ENCODE assay signal across 27 mouse cellular contexts in the genomic region with DNA sequence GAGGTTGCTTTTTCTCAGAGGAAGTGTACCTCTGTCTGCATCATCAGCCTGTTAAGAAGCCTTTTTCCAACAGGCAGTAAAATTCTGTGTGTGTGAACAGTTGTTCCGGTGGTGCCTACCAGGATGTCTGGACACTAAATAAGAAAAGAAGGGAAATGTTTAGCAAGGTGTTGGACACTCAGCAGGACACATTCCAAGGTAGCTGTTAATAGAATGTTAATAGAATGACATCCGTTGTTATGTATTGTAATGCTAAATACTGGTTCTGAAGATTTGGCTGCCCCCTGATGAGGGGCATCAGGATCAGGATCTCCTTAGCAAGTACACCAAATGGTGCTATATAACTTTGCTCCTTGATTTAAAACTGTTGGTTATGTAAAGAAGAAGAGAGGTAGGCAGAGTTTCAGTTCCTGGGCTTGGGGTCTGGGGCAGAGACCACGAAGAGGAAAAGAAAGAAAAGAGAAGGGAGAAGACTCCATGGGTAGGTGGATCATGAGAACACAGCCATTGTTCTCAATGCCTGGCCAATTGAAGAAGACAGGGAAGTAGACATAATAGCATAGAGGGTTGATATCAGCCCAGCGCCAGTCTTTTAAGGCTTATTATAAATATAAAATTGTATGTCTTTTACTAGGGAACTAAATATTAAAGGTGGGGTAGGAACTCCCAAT.
"Had no signal": no experiment of that assay in that cellular context is flagged by ENCODE, and none has a peak within 500 bp of the region (broad histone marks: within the 10 kb centered on the region; RNA-seq: fewer than 3 reads in every experiment).

No protein-coding gene starts in this region.

- H3K4me3 ChIP-seq: heart, adult 2 months; heart, embryonic 13.5 days; heart, embryonic 15.5 days; hindbrain, embryonic 10.5 days; hindbrain, embryonic 12.5 days; kidney, embryonic 15.5 days; limb, embryonic 13.5 days; limb, embryonic 15.5 days; liver, embryonic 12.5 days had no signal

- H3K27ac ChIP-seq: heart, adult 2 months; heart, embryonic 13.5 days; heart, embryonic 15.5 days; hindbrain, embryonic 10.5 days; hindbrain, embryonic 12.5 days; hindbrain, embryonic 14.5 days; hindbrain, postnatal 0 days; kidney, embryonic 15.5 days; kidney, postnatal 0 days; limb, embryonic 13.5 days; limb, embryonic 15.5 days; liver, embryonic 12.5 days; liver, embryonic 14.5 days had no signal

- H3K9me3 ChIP-seq: heart, embryonic 13.5 days; heart, embryonic 15.5 days; hindbrain, embryonic 10.5 days; hindbrain, embryonic 12.5 days; kidney, embryonic 15.5 days; limb, embryonic 13.5 days; limb, embryonic 15.5 days; liver, embryonic 12.5 days had no signal

- H3K36me3 ChIP-seq: heart, embryonic 13.5 days; heart, embryonic 15.5 days; hindbrain, embryonic 10.5 days; hindbrain, embryonic 12.5 days; kidney, embryonic 15.5 days; limb, embryonic 13.5 days; limb, embryonic 15.5 days; liver, embryonic 12.5 days had no signal

- H3K27me3 ChIP-seq: heart, embryonic 13.5 days; heart, embryonic 15.5 days; hindbrain, embryonic 12.5 days; kidney, embryonic 15.5 days; limb, embryonic 13.5 days; limb, embryonic 15.5 days; liver, embryonic 12.5 days had no signal

- DNase-seq: gastrocnemius, postnatal 14 days; gastrocnemius, postnatal 36 days; heart, adult 2 months; heart, postnatal 14 days; heart, postnatal 36 days; kidney, adult 11 months; kidney, adult 2 months; kidney, adult 9 months; kidney, postnatal 14 days; kidney, postnatal 36 days; layer of hippocampus, adult 9-11 months; layer of hippocampus, postnatal 36 days; left cerebral cortex, postnatal 4 days had no signal

- H3K4me1 ChIP-seq: heart, embryonic 15.5 days; limb, embryonic 15.5 days; liver, embryonic 12.5 days had no signal

- H3K4me2 ChIP-seq: heart, embryonic 11.5 days; heart, embryonic 13.5 days; heart, embryonic 15.5 days; hindbrain, embryonic 12.5 days; hindbrain, embryonic 14.5 days; kidney, embryonic 15.5 days; limb, embryonic 13.5 days; limb, embryonic 15.5 days; liver, embryonic 12.5 days had no signal

- ATAC-seq: hindbrain, postnatal 0 days; intestine, embryonic 16.5 days; liver, embryonic 12.5 days had no signal

- H3K9ac ChIP-seq: heart, embryonic 13.5 days; heart, embryonic 15.5 days; hindbrain, embryonic 12.5 days; hindbrain, embryonic 14.5 days; kidney, embryonic 15.5 days; limb, embryonic 13.5 days; limb, embryonic 15.5 days; liver, embryonic 12.5 days; liver, embryonic 14.5 days had no signal
